ENCODE assay signal across 22 mouse cellular contexts in the genomic region with DNA sequence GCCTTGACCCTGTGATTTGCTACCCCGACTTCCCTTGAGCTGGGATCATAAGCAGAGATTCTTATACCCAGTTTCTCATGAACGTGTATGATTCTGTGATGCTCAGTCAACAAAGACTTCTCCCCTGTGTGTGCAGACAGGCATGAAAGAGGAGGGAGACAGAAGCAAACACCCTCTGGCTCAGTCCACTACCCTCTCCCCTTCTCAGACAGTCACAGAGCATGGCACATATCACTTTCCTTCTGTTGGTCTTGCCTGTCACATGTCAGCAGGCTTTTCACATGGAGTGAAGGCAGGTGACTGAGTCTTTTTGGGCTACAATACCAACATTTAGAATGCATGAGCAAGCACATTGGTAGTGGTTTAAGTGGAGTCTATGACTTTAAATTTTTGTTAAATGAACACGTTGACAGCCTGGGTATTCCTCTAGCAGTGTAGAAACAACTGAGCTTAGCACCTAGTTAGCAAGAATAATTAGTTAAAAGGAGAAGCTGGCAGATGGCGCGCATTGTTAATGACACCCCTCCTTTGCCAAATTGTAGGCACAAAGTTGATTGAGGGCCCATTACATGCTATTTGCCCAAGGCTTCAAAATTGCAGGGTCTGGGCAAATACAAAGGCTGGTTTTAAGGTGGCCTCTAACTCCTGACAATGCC. TPM values are rescaled to one million over a fixed set of nuclear protein-coding genes. Genes with fewer than 3 reads are reported as not detected.
"Had no signal": no experiment of that assay in that cellular context is flagged by ENCODE, and none has a peak within 500 bp of the region (broad histone marks: within the 10 kb centered on the region; RNA-seq: fewer than 3 reads in every experiment).

No protein-coding gene starts in this region.

- ATAC-seq: intestine, embryonic 16.5 days; liver, postnatal 0 days had no signal

- H3K4me2 ChIP-seq: kidney, embryonic 15.5 days; limb, embryonic 15.5 days; liver, embryonic 13.5 days; lung, embryonic 15.5 days; midbrain, embryonic 12.5 days; neural tube, embryonic 15.5 days had no signal

- H3K27ac ChIP-seq: kidney, embryonic 15.5 days; limb, embryonic 15.5 days; liver, embryonic 13.5 days; lung, embryonic 15.5 days; macrophage; midbrain, embryonic 12.5 days; neural tube, embryonic 15.5 days had no signal

- H3K27me3 ChIP-seq: kidney, embryonic 15.5 days; limb, embryonic 15.5 days; liver, embryonic 13.5 days; lung, embryonic 15.5 days; midbrain, embryonic 12.5 days; neural tube, embryonic 15.5 days had no signal

- H3K4me3 ChIP-seq: kidney, embryonic 15.5 days; limb, embryonic 15.5 days; liver, embryonic 13.5 days; lung, embryonic 15.5 days; megakaryocyte, embryonic 14.5 days; midbrain, embryonic 12.5 days; neural tube, embryonic 15.5 days had no signal

- H3K9ac ChIP-seq: kidney, embryonic 15.5 days; limb, embryonic 15.5 days; liver, embryonic 13.5 days; liver, postnatal 0 days; lung, embryonic 15.5 days; midbrain, embryonic 12.5 days; neural tube, embryonic 15.5 days had no signal

- H3K4me1 ChIP-seq: midbrain, embryonic 12.5 days had no signal

- H3K36me3 ChIP-seq: midbrain, embryonic 12.5 days; neural tube, embryonic 15.5 days had no signal

- H3K9me3 ChIP-seq: kidney, embryonic 15.5 days; limb, embryonic 15.5 days; liver, embryonic 13.5 days; lung, embryonic 15.5 days; megakaryocyte, embryonic 14.5 days; midbrain, embryonic 12.5 days; neural tube, embryonic 15.5 days had no signal

- DNase-seq: kidney, adult 2 months; kidney, postnatal 14 days; liver, embryonic 13.5 days; liver, postnatal 0 days; lung, postnatal 14 days; right cerebral cortex, postnatal 4 days; spleen, adult 18-20 months; thymus, adult 2 months; thymus, postnatal 25 days had no signal

RNA-seq across cellular contexts. Expression of gene Cpne6, which starts 25.7 kb away (rescaled TPM):
- polyA plus RNA-seq: limb, embryonic 11.5 days; liver, postnatal 0 days; macrophage had no signal

RNA-seq across cellular contexts. Expression of gene Nrl, which starts 40.2 kb away (rescaled TPM):
- polyA plus RNA-seq: intestine, embryonic 16.5 days; kidney, adult 2 months; kidney, embryonic 15.5 days; large intestine, adult 2 months; limb, embryonic 11.5 days; limb, embryonic 15.5 days; liver, embryonic 13.5 days; liver, postnatal 0 days; lung, embryonic 15.5 days; macrophage; midbrain, embryonic 12.5 days; neural tube, embryonic 11.5 days; stomach, embryonic 14.5 days; urinary bladder, adult 2 months had no signal
